Mouse (Mus musculus) liver, adult 2 months (tissue): ENCODE results near the gene Atad1. TPM values are rescaled to one million over a fixed set of nuclear protein-coding genes. Genes with fewer than 3 reads are reported as not detected.
A peak's percentile ranks its signal among the peaks of the same experiment; 100 is the strongest.

ENCODE experiments used
- DNase-seq: peaks from one replicate; pipeline ENCODE4 v3.0.0-alpha.2; 2011; ENCODE audit warnings: low read depth, low spot score; ENCODE audit errors: extremely low read depth
- H3K27ac ChIP-seq: fragments of 200-500 bp; replicated peaks from 2 replicates; pipeline ENCODE4 v1.5.1; 2012; ENCODE audit warnings: low read depth, mild to moderate bottlenecking, control low read depth, inconsistent platforms, low read length; ENCODE audit not compliant: insufficient read depth
- H3K27me3 ChIP-seq: fragments of 200-500 bp; 2 replicates; pipeline ENCODE4 v1.6.1; 2012; ENCODE audit warnings: mild to moderate bottlenecking, moderate library complexity, low read length, inconsistent platforms; ENCODE audit not compliant: control insufficient read depth, insufficient read depth
- H3K36me3 ChIP-seq: fragments of 200-500 bp; 2 replicates; pipeline ENCODE4 v1.6.1; 2012; ENCODE audit warnings: low read length, inconsistent platforms; ENCODE audit not compliant: control insufficient read depth, insufficient read depth
- H3K4me1 ChIP-seq: fragments of 200-500 bp; 2 replicates; pipeline ENCODE4 v1.6.1; 2011; ENCODE audit warnings: low read length; ENCODE audit not compliant: control insufficient read depth, insufficient read depth
- H3K4me3 ChIP-seq: fragments of 200-500 bp; 2 replicates; pipeline ENCODE4 v1.5.1; 2011; ENCODE audit warnings: low read depth, mild to moderate bottlenecking, control low read depth, low read length, moderate library complexity; ENCODE audit not compliant: insufficient read depth
- H3K79me2 ChIP-seq: fragments of 200-500 bp; 2 replicates; pipeline ENCODE4 v1.6.1; 2012; ENCODE audit warnings: inconsistent platforms, mild to moderate bottlenecking, low read length, moderate library complexity; ENCODE audit not compliant: control insufficient read depth, insufficient read depth
- H3K9ac ChIP-seq: fragments of 200-500 bp; 2 replicates; pipeline ENCODE4 v1.6.1; 2012; ENCODE audit warnings: low read depth, mild to moderate bottlenecking, control low read depth, inconsistent platforms, low read length
- CTCF ChIP-seq: fragments of 200-500 bp; IDR thresholded peaks from 2 replicates; pipeline ENCODE4 v1.5.1; 2011; ENCODE audit warnings: low read depth, low read length, control low read depth
- POLR2A ChIP-seq: fragments of 200-500 bp; IDR thresholded peaks from 2 replicates; pipeline ENCODE4 v1.6.1; 2011; ENCODE audit warnings: low read length, control low read depth; ENCODE audit not compliant: insufficient read depth; ENCODE audit errors: extremely low read depth
- WGBS: fragments of 180-500 bp; shearing (Covaris S2); methylation state at CpG from one replicate; pipeline ENCODE4 v1.1.7; 2018; 5-methylcytosine and 5-hydroxymethylcytosine counted together
- polyA plus RNA-seq: library from polyadenylated mRNA; depleted of rRNA; stranded (reverse); fragments of >200 nt; gene quantifications from 2 replicates; pipeline ENCODE4 v1.2.3, GENCODE M21; 2012
- total RNA-seq: library from RNA; depleted of rRNA; stranded (reverse); fragments of >200 nt; gene quantifications from 2 replicates; pipeline ENCODE4 v1.2.3, GENCODE M21; 2014

Gene Atad1
- total and polyA plus RNA-seq, 2 experiments = 7.1 to 51.2 TPM

GRCm38 (mm10) chr19:32740641-32741345 is 1.2 kb upstream of the Atad1 start:
- H3K27ac ChIP-seq = no peak overlapping the region
- no peak overlapping the region for H3K9ac ChIP-seq
- H3K79me2 ChIP-seq = no peaks in the 10 kb centered on the region
- no peak for DNase-seq
- no peak overlapping the region for H3K4me3 ChIP-seq
- TF ChIP-seq POLR2A (no peak), CTCF (no peak)
- no peaks in the 10 kb centered on the region for H3K4me1 ChIP-seq
- H3K27me3 ChIP-seq = no peaks in the 10 kb centered on the region
- H3K36me3 ChIP-seq = no peaks in the 10 kb centered on the region
- 89% methylated on average over 4 of the region's 4 CpGs for WGBS

GRCm38 (mm10) chr19:32737844-32738243 is 1.7 kb downstream of the Atad1 start:
- TF ChIP-seq POLR2A (no peak), CTCF (no peak)
- no peaks in the 10 kb centered on the region for H3K27me3 ChIP-seq
- peak; percentile 65 for DNase-seq
- no peaks in the 10 kb centered on the region for H3K4me1 ChIP-seq
- no peak overlapping the region for H3K9ac ChIP-seq
- no peaks in the 10 kb centered on the region for H3K36me3 ChIP-seq
- no peak overlapping the region for H3K4me3 ChIP-seq
- no peak overlapping the region for H3K27ac ChIP-seq
- H3K79me2 ChIP-seq = no peaks in the 10 kb centered on the region
- WGBS = 69% methylated on average over 7 of the region's 7 CpGs

- no peaks in the 10 kb centered on the region for H3K27me3 ChIP-seq
- H3K79me2 ChIP-seq = no peaks in the 10 kb centered on the region
- no peak overlapping the region for H3K9ac ChIP-seq
- no peak for DNase-seq
- no peaks in the 10 kb centered on the region for H3K36me3 ChIP-seq
- H3K4me1 ChIP-seq = no peaks in the 10 kb centered on the region
- no peak overlapping the region for H3K27ac ChIP-seq
- no peak overlapping the region for H3K4me3 ChIP-seq
- TF ChIP-seq CTCF (no peak), POLR2A (no peak)
Measured at GRCm38 (mm10) chr19:32732922-32733321, 6.7 kb downstream of the Atad1 start.

- Histone ChIP-seq H3K9ac (no peak overlapping the region), H3K79me2 (no peaks in the 10 kb centered on the region), H3K27ac (no peak overlapping the region), H3K4me3 (no peak overlapping the region), H3K4me1 (no peaks in the 10 kb centered on the region), H3K36me3 (no peaks in the 10 kb centered on the region), H3K27me3 (0 out of 2 replicates have a peak, but pooled peaks cover 3% of the 10 kb centered on the region)
- no peak for TF ChIP-seq CTCF
- no peak for TF ChIP-seq POLR2A
- 89% methylated on average over 4 of the region's 4 CpGs for WGBS
- DNase-seq = no peak
Measured at GRCm38 (mm10) chr19:32729785-32730184, 9.8 kb downstream of the Atad1 start.

- Histone ChIP-seq H3K4me3 (no peak overlapping the region), H3K27ac (no peak overlapping the region), H3K4me1 (no peaks in the 10 kb centered on the region), H3K27me3 (0 out of 2 replicates have a peak, but pooled peaks cover 3% of the 10 kb centered on the region), H3K36me3 (no peaks in the 10 kb centered on the region), H3K79me2 (no peaks in the 10 kb centered on the region), H3K9ac (no peak overlapping the region)
- no peak for DNase-seq
- WGBS = 23% methylated on average over 22 of the region's 22 CpGs
- TF ChIP-seq CTCF (no peak), POLR2A (no peak)
Measured at GRCm38 (mm10) chr19:32726451-32727325, 12.9 kb downstream of the Atad1 start.
